Mouse (Mus musculus) lung, embryonic 15.5 days (tissue): ENCODE results near the gene Adam3. TPM values are rescaled to one million over a fixed set of nuclear protein-coding genes. Genes with fewer than 3 reads are reported as not detected.
A peak's percentile ranks its signal among the peaks of the same experiment; 100 is the strongest.

Source experiments
- ATAC-seq: fragments of 200-750 bp; cut with Nextera tagmentation; 2 replicates; pipeline ENCODE4 v1.8.0; 2017; ENCODE audit warnings: moderate number of reproducible peaks, borderline replicate concordance; ENCODE audit not compliant: low FRiP score, low TSS enrichment; ENCODE audit errors: extremely low read depth
- H3K27ac ChIP-seq: fragments of 300-500 bp; sonication (generic); 2 replicates; pipeline ENCODE4 v1.5.1; 2015; ENCODE audit warnings: moderate library complexity, mild to moderate bottlenecking, inconsistent platforms
- H3K27me3 ChIP-seq: fragments of 300-500 bp; sonication (generic); 2 replicates; pipeline ENCODE4 v1.6.1; 2015; ENCODE audit warnings: inconsistent platforms
- H3K36me3 ChIP-seq: fragments of 300-500 bp; sonication (generic); 2 replicates; pipeline ENCODE4 v1.6.1; 2015; ENCODE audit warnings: inconsistent platforms
- H3K4me1 ChIP-seq: fragments of 300-500 bp; sonication (generic); 2 replicates; pipeline ENCODE4 v1.6.1; 2015; ENCODE audit warnings: inconsistent platforms
- H3K4me2 ChIP-seq: fragments of 300-500 bp; sonication (generic); 2 replicates; pipeline ENCODE4 v1.6.1; 2015; ENCODE audit warnings: inconsistent platforms, mild to moderate bottlenecking, moderate library complexity
- H3K4me3 ChIP-seq: fragments of 300-500 bp; sonication (generic); 2 replicates; pipeline ENCODE4 v1.5.1; 2015; ENCODE audit warnings: mild to moderate bottlenecking, inconsistent platforms
- H3K9ac ChIP-seq: fragments of 300-500 bp; sonication (generic); 2 replicates; pipeline ENCODE4 v1.6.1; 2015; ENCODE audit warnings: inconsistent platforms
- H3K9me3 ChIP-seq: fragments of 300-500 bp; sonication (generic); 2 replicates; pipeline ENCODE4 v1.6.1; 2016; ENCODE audit warnings: inconsistent platforms
- WGBS: fragments of 180-500 bp; shearing (Covaris S2); methylation state at CpG from one replicate; pipeline ENCODE4 v1.1.7; 2015; 5-methylcytosine and 5-hydroxymethylcytosine counted together
- polyA plus RNA-seq: library from polyadenylated mRNA; unstranded; fragments of >200 nt; fragmentation: Nextera tagmentation; extraction: Ambion mirVana; gene quantifications from 2 replicates; pipeline ENCODE4 v1.2.1, GENCODE M21; 2015

Gene Adam3
- 0.37 TPM in 1 of 2 replicates, not detected in the other for polyA plus RNA-seq

GRCm38 (mm10) chr8:24725630-24726029 lies at the start of gene Adam3:
TSS of gene Adam3 (minus strand) at chr8:24725852.
- ATAC-seq: peak; percentile 46; the same call in 1 of the 2 replicates
- Histone ChIP-seq H3K27me3 (no peaks in the 10 kb centered on the region), H3K9ac (no peak within 1 kb of the TSS), H3K9me3 (no peaks in the 10 kb centered on the region), H3K27ac (no peak within 1 kb of the TSS), H3K4me2 (peak within 1 kb of the TSS; percentile 25), H3K4me1 (peaks cover 21% of the 10 kb centered on the region), H3K4me3 (no peak within 1 kb of the TSS), H3K36me3 (no peaks in the 10 kb centered on the region)
- 26% methylated on average over 11 of the region's 11 CpGs for WGBS

DNA sequence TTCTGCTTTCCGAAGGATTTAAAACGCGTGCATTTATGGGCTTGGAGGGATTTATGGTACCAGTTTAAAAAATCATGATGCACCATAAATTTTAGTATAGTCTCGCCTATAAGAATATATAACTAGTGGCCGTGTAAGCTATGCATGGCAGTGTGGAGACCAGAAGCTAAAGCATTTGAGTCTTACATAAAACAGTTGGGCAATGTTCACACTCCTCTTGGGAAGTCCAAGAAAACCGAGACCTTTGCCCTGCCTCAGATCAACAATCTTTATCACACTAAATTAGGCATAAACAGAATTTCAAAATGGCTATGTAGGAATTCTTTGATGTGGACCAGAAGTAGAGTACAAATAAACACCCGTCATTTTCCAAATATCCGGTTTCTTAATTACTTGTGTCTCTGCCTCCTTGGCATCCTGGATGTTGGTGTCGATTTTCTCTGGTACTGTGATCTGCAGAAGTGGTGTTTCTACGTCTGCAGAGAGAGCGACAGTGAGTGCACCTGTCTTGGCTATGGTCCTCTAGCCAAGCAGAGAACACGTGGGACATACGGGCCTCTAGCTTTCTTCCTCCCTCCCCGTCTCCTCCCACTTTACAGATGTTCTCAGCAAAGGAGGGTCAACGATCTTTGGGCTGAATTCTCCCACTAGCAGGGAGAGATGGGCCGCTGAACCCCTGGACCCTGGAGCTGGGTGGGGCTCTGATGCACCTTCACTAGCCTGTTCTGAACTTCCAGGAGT lies 596 bp downstream of the Adam3 start:
- peak; percentile 80 for ATAC-seq
- Histone ChIP-seq H3K9ac (no peak overlapping the region), H3K4me1 (peaks cover 21% of the 10 kb centered on the region), H3K4me3 (no peak overlapping the region), H3K36me3 (no peaks in the 10 kb centered on the region), H3K27ac (no peak overlapping the region), H3K4me2 (peak overlapping the region; percentile 25), H3K27me3 (no peaks in the 10 kb centered on the region), H3K9me3 (no peaks in the 10 kb centered on the region)
- WGBS: 26% methylated on average over 16 of the region's 16 CpGs

Other genes with a start within 250 kb of the Adam3 start
- 0.72 and 0.93 TPM in 2 replicates for gene Adam5, start 98.5 kb upstream of the Adam3 start, polyA plus RNA-seq